Mouse (Mus musculus) kidney, embryonic 16.5 days (tissue): ENCODE results near the gene Lmnb2. TPM values are rescaled to one million over a fixed set of nuclear protein-coding genes. Genes with fewer than 3 reads are reported as not detected.

ENCODE experiments used
- polyA plus RNA-seq: library from polyadenylated mRNA; unstranded; fragments of >200 nt; fragmentation: Nextera tagmentation; extraction: Ambion mirVana; gene quantifications from 2 replicates; pipeline ENCODE4 v1.2.1, GENCODE M21; 2015

Lmnb2 gene
- polyA plus RNA-seq, 1 experiment from 2014 or later: 61.8 TPM

Other genes with a start within 250 kb of the Lmnb2 start
- gene Mknk2, start 240.1 kb downstream of the Lmnb2 start, polyA plus RNA-seq: 71.1 and 108 TPM in 2 replicates
- gene Mob3a, start 216.3 kb downstream of the Lmnb2 start, polyA plus RNA-seq: 43.1 and 43.2 TPM in 2 replicates
- 23.3 and 23.8 TPM in 2 replicates for gene Izumo4, start 216.1 kb downstream of the Lmnb2 start, polyA plus RNA-seq
- 67.7 and 68.8 TPM in 2 replicates for gene Ap3d1, start 176.0 kb downstream of the Lmnb2 start, polyA plus RNA-seq
- gene Dot1l, start 163.0 kb downstream of the Lmnb2 start, polyA plus RNA-seq: 17.3 and 20.7 TPM in 2 replicates
- gene Sf3a2, start 120.0 kb downstream of the Lmnb2 start, polyA plus RNA-seq: 71.2 and 87.3 TPM in 2 replicates
- 123 and 129 TPM in 2 replicates for gene Plekhj1, start 119.6 kb downstream of the Lmnb2 start, polyA plus RNA-seq
- gene Amh, start 113.0 kb downstream of the Lmnb2 start, polyA plus RNA-seq: 0.70 TPM in 1 of 2 replicates, not detected in the other
- 4.5 and 4.6 TPM in 2 replicates for gene Jsrp1, start 104.7 kb downstream of the Lmnb2 start, polyA plus RNA-seq
- 1,744 and 2,086 TPM in 2 replicates for gene Oaz1, start 91.6 kb downstream of the Lmnb2 start, polyA plus RNA-seq
- gene Lingo3, start 74.2 kb downstream of the Lmnb2 start, polyA plus RNA-seq: 0.66 and 0.71 TPM in 2 replicates
- 248 and 262 TPM in 2 replicates for gene Lsm7, start 63.0 kb downstream of the Lmnb2 start, polyA plus RNA-seq
- gene Sppl2b, start 63.0 kb downstream of the Lmnb2 start, polyA plus RNA-seq: 52.6 and 54.0 TPM in 2 replicates
- 0.08 TPM in 1 of 2 replicates, not detected in the other for gene Tmprss9, start 46.4 kb downstream of the Lmnb2 start, polyA plus RNA-seq
- gene Timm13, start 17.3 kb downstream of the Lmnb2 start, polyA plus RNA-seq: 361 and 376 TPM in 2 replicates
- gene Gadd45b, start 11.8 kb upstream of the Lmnb2 start, polyA plus RNA-seq: 22.3 and 24.1 TPM in 2 replicates
- 6.6 and 6.7 TPM in 2 replicates for gene Gng7, start 96.7 kb upstream of the Lmnb2 start, polyA plus RNA-seq
- 0.11 and 0.41 TPM in 2 replicates for gene Diras1, start 107.4 kb upstream of the Lmnb2 start, polyA plus RNA-seq
- 19.6 and 19.9 TPM in 2 replicates for gene Slc39a3, start 119.2 kb upstream of the Lmnb2 start, polyA plus RNA-seq
- gene Sgta, start 141.9 kb upstream of the Lmnb2 start, polyA plus RNA-seq: 244 and 250 TPM in 2 replicates
- 69.6 and 70.0 TPM in 2 replicates for gene Thop1, start 151.8 kb upstream of the Lmnb2 start, polyA plus RNA-seq
- gene Creb3l3, start 180.6 kb upstream of the Lmnb2 start, polyA plus RNA-seq: 0.24 and 0.29 TPM in 2 replicates
- gene Map2k2, start 187.7 kb upstream of the Lmnb2 start, polyA plus RNA-seq: 195 and 207 TPM in 2 replicates
- 24.4 and 25.2 TPM in 2 replicates for gene Zbtb7a, start 217.0 kb upstream of the Lmnb2 start, polyA plus RNA-seq
- gene Pias4, start 249.7 kb upstream of the Lmnb2 start, polyA plus RNA-seq: 51.0 and 56.2 TPM in 2 replicates